Mouse (Mus musculus) intestine, embryonic 16.5 days (tissue): Measurements from ENCODE around the gene Zbtb32. TPM values are rescaled to one million over a fixed set of nuclear protein-coding genes. Genes with fewer than 3 reads are reported as not detected.
A peak's percentile ranks its signal among the peaks of the same experiment; 100 is the strongest.

Experiments
- ATAC-seq: fragments of 200-750 bp; cut with Nextera tagmentation; 2 replicates; pipeline ENCODE4 v1.8.0; 2017; ENCODE audit warnings: moderate TSS enrichment, moderate library complexity
- H3K27ac ChIP-seq: fragments of 300-500 bp; sonication (generic); 2 replicates; pipeline ENCODE4 v1.5.1; 2014; ENCODE audit warnings: mild to moderate bottlenecking, low read length
- H3K27me3 ChIP-seq: fragments of 300-500 bp; sonication (generic); replicated peaks from 2 replicates; pipeline ENCODE4 v1.6.1; 2014; ENCODE audit warnings: low read length, control low read depth, mixed read lengths; ENCODE audit not compliant: control insufficient read depth, insufficient read depth
- H3K36me3 ChIP-seq: fragments of 300-500 bp; sonication (generic); 2 replicates; pipeline ENCODE4 v1.6.1; 2014; ENCODE audit warnings: low read length, control low read depth; ENCODE audit not compliant: control insufficient read depth, insufficient read depth
- H3K4me1 ChIP-seq: fragments of 300-500 bp; sonication (generic); 2 replicates; pipeline ENCODE4 v1.6.1; 2014; ENCODE audit warnings: low read length, control low read depth, mixed read lengths; ENCODE audit not compliant: control insufficient read depth, insufficient read depth
- H3K4me2 ChIP-seq: fragments of 300-500 bp; sonication (generic); 2 replicates; pipeline ENCODE4 v1.6.1; 2014; ENCODE audit warnings: low read depth, low read length, control low read depth
- H3K4me3 ChIP-seq: fragments of 300-500 bp; sonication (generic); 2 replicates; pipeline ENCODE4 v1.5.1; 2014; ENCODE audit warnings: mild to moderate bottlenecking, low read length
- H3K9ac ChIP-seq: fragments of 300-500 bp; sonication (generic); 2 replicates; pipeline ENCODE4 v1.6.1; 2014; ENCODE audit warnings: low read depth, low read length
- H3K9me3 ChIP-seq: fragments of 300-500 bp; sonication (generic); 2 replicates; pipeline ENCODE4 v1.6.1; 2016; ENCODE audit warnings: low read length, control low read depth; ENCODE audit not compliant: control insufficient read depth
- WGBS: fragments of 180-500 bp; shearing (Covaris S2); extraction: QIAGEN DNeasy Blood & Tissue Kit; methylation state at CpG from one replicate; pipeline ENCODE4 v1.1.7; 2014; 5-methylcytosine and 5-hydroxymethylcytosine counted together
- polyA plus RNA-seq: library from polyadenylated mRNA; unstranded; fragments of >200 nt; fragmentation: Nextera tagmentation; extraction: Ambion mirVana; gene quantifications from 2 replicates; pipeline ENCODE4 v1.2.1, GENCODE M21; 2015

Gene Zbtb32
- polyA plus RNA-seq, 1 experiment from 2014 or later, result 1.2 TPM

- no peaks in the 10 kb centered on the region for H3K9me3 ChIP-seq
- peak overlapping the region; percentile 90 for H3K27ac ChIP-seq
- H3K4me1 ChIP-seq, result peaks cover 10% of the 10 kb centered on the region
- H3K27me3 ChIP-seq, result no peaks in the 10 kb centered on the region
- H3K4me3 ChIP-seq, result peak overlapping the region; percentile 77
- H3K9ac ChIP-seq, result peak overlapping the region; percentile 82
- peak overlapping the region; percentile 88 for H3K4me2 ChIP-seq
- WGBS, result 2% methylated on average over 23 of the region's 23 CpGs
- peak; percentile 25; the same call in 1 of the 2 replicates for ATAC-seq
- H3K36me3 ChIP-seq, result peaks cover 14% of the 10 kb centered on the region
These were observed 45.6 kb downstream of the Zbtb32 start for GRCm38 (mm10) chr7:30553021-30553589.

GRCm38 (mm10) chr7:30552102-30553020, 46.3 kb downstream of the Zbtb32 start, which contains the start of the genes Hspb6 and Proser3:
Gene Hspb6, plus strand, starts transcription at chr7:30552178.
Gene Proser3, minus strand, starts transcription at chr7:30552299.
- peak within 1 kb of the TSS; percentile 77 for H3K4me3 ChIP-seq
- peak; percentile 96 for ATAC-seq
- WGBS, result under 1% methylated on average over 44 of the region's 44 CpGs
- H3K9me3 ChIP-seq, result no peaks in the 10 kb centered on the region
- no peaks in the 10 kb centered on the region for H3K27me3 ChIP-seq
- peak within 1 kb of the TSS; percentile 88 for H3K4me2 ChIP-seq
- peaks cover 13% of the 10 kb centered on the region for H3K36me3 ChIP-seq
- peak within 1 kb of the TSS; percentile 82 for H3K9ac ChIP-seq
- peak within 1 kb of the TSS; percentile 96 for H3K27ac ChIP-seq
- H3K4me1 ChIP-seq, result peaks cover 9% of the 10 kb centered on the region

GRCm38 (mm10) chr7:30551445-30552101, 47.1 kb downstream of the Zbtb32 start:
- peak overlapping the region; percentile 96 for H3K27ac ChIP-seq
- peak; percentile 68 for ATAC-seq
- WGBS, result 3% methylated on average over 10 of the region's 10 CpGs

GRCm38 (mm10) chr7:30550603-30551002, 48.1 kb downstream of the Zbtb32 start:
- Histone ChIP-seq H3K27ac (no peak overlapping the region), H3K9me3 (no peaks in the 10 kb centered on the region), H3K4me2 (no peak overlapping the region), H3K36me3 (peaks cover 6% of the 10 kb centered on the region), H3K4me3 (no peak overlapping the region), H3K4me1 (peaks cover 9% of the 10 kb centered on the region), H3K9ac (no peak overlapping the region), H3K27me3 (no peaks in the 10 kb centered on the region)
- WGBS, result 97% methylated on average over 1 of the region's 1 CpGs
- no peak for ATAC-seq

More at GRCm38 (mm10) chr7:30551445-30552101, 47.1 kb downstream of the Zbtb32 start:
- Histone ChIP-seq H3K27me3 (no peaks in the 10 kb centered on the region), H3K4me3 (peak overlapping the region; percentile 77), H3K4me1 (peaks cover 9% of the 10 kb centered on the region), H3K4me2 (peak overlapping the region; percentile 45), H3K9me3 (no peaks in the 10 kb centered on the region), H3K9ac (peak overlapping the region; percentile 78), H3K36me3 (peaks cover 5% of the 10 kb centered on the region)

- peaks cover 6% of the 10 kb centered on the region for H3K36me3 ChIP-seq
- no peak for ATAC-seq
- 95% methylated on average over 2 of the region's 2 CpGs for WGBS
These were observed 48.8 kb downstream of the Zbtb32 start for GRCm38 (mm10) chr7:30549880-30550279.

GRCm38 (mm10) chr7:30544327-30544726, 54.4 kb downstream of the Zbtb32 start:
- Histone ChIP-seq H3K9ac (no peak overlapping the region), H3K4me1 (no peaks in the 10 kb centered on the region), H3K27ac (no peak overlapping the region), H3K9me3 (no peaks in the 10 kb centered on the region), H3K27me3 (no peaks in the 10 kb centered on the region), H3K4me3 (no peak overlapping the region), H3K36me3 (peaks cover 11% of the 10 kb centered on the region), H3K4me2 (no peak overlapping the region)
- ATAC-seq, result no peak
- WGBS, result 94% methylated on average over 2 of the region's 2 CpGs

More at GRCm38 (mm10) chr7:30549880-30550279, 48.8 kb downstream of the Zbtb32 start:
- peaks cover 9% of the 10 kb centered on the region for H3K4me1 ChIP-seq
- no peaks in the 10 kb centered on the region for H3K9me3 ChIP-seq
- no peak overlapping the region for H3K9ac ChIP-seq
- H3K27ac ChIP-seq, result no peak overlapping the region
- H3K4me3 ChIP-seq, result no peak overlapping the region
- no peaks in the 10 kb centered on the region for H3K27me3 ChIP-seq
- no peak overlapping the region for H3K4me2 ChIP-seq

- Histone ChIP-seq H3K4me3 (no peak overlapping the region), H3K27me3 (no peaks in the 10 kb centered on the region), H3K36me3 (peaks cover 8% of the 10 kb centered on the region; the same call in 1 of the 2 replicates), H3K4me2 (no peak overlapping the region), H3K4me1 (peaks cover under 1% of the 10 kb centered on the region), H3K9me3 (no peaks in the 10 kb centered on the region), H3K27ac (no peak overlapping the region), H3K9ac (no peak overlapping the region)
- ATAC-seq, result no peak
- 90% methylated on average over 7 of the region's 7 CpGs for WGBS
These were observed 58.1 kb downstream of the Zbtb32 start for GRCm38 (mm10) chr7:30540572-30540971.
